Mouse (Mus musculus) left cerebral cortex, postnatal 25 days (tissue): ENCODE results near the gene Gm26566. TPM values are rescaled to one million over a fixed set of nuclear protein-coding genes. Genes with fewer than 3 reads are reported as not detected.
A peak's percentile ranks its signal among the peaks of the same experiment; 100 is the strongest.
"Not testable (repeated sequence)": the region's sequence is repeated elsewhere in the genome, so short reads cannot be mapped to it uniquely, and the experiment has no call there.

Source experiments
- DNase-seq, 2 experiments: peaks; one replicate each; pipeline ENCODE4 v3.0.0; 2022; ENCODE audit warnings: low spot score in 2 of 2, mixed read lengths in 1 of 2
- intact Hi-C: fragments of 180-260 bp; cut with DNase I; formaldehyde crosslinking; loops from one replicate; pipeline ENCODE4 v1.15.1; 2025
- total RNA-seq, 2 experiments: library from RNA; stranded (reverse); gene quantifications; 2 replicates each; pipeline ENCODE4 v1.2.3; 2021

Gene Gm26566
- total RNA-seq, 2 experiments from 2014 or later, result 1.2 to 1.4 TPM

GRCm38 (mm10) chr4:88726727-88727126 is 5.1 kb downstream of the Gm26566 start:
- no peak for DNase-seq
- intact Hi-C loops, result loop anchor here (2.0 kb wide), 1 partner anchor 30 kb away; no protein-coding TSS in a partner anchor

GRCm38 (mm10) chr4:88727324-88727723 is 5.7 kb downstream of the Gm26566 start:
- intact Hi-C loops, result loop anchor here (2.0 kb wide), 1 partner anchor 31 kb away; no protein-coding TSS in a partner anchor
- DNase-seq, result no peak

- DNase-seq, result peak in 1 of 2 experiments; percentile 38
- intact Hi-C loops, result no loop called here
These were observed 16.9 kb downstream of the Gm26566 start for GRCm38 (mm10) chr4:88738480-88738879.

- DNase-seq, result no peak
- intact Hi-C loops, result no loop called here
These were observed 17.4 kb downstream of the Gm26566 start for GRCm38 (mm10) chr4:88739036-88739435.

- intact Hi-C loops, result no loop called here
- no peak for DNase-seq
These were observed 19.8 kb downstream of the Gm26566 start for GRCm38 (mm10) chr4:88741426-88741825.

- DNase-seq, result no peak
- intact Hi-C loops, result no loop called here
These were observed 21.3 kb downstream of the Gm26566 start for GRCm38 (mm10) chr4:88742771-88743371.

- intact Hi-C loops, result no loop called here
- no peak for DNase-seq
These were observed 22.6 kb downstream of the Gm26566 start for GRCm38 (mm10) chr4:88744207-88744606.

GRCm38 (mm10) chr4:88749926-88750325 is 28.3 kb downstream of the Gm26566 start:
- intact Hi-C loops, result loop anchor here (5.0 kb wide), 1 partner anchor 62 kb away; no protein-coding TSS in a partner anchor
- DNase-seq, result no peak

- peak; percentile 63 to 67 for DNase-seq
- intact Hi-C loops, result not testable (repeated sequence)
These were observed 33.3 kb downstream of the Gm26566 start, which contains the start of gene Gm13271 for GRCm38 (mm10) chr4:88754818-88755340. Gene Gm13271, plus strand, starts transcription at chr4:88754868.

GRCm38 (mm10) chr4:88756581-88757513 is 35.2 kb downstream of the Gm26566 start:
- DNase-seq, intact Hi-C loops: not testable (repeated sequence)

GRCm38 (mm10) chr4:88757628-88758031 is 36.0 kb downstream of the Gm26566 start:
- intact Hi-C loops, result not testable (repeated sequence)

GRCm38 (mm10) chr4:88758751-88759150 is 37.1 kb downstream of the Gm26566 start:
- intact Hi-C loops, DNase-seq: not testable (repeated sequence)

More at GRCm38 (mm10) chr4:88757628-88758031, 36.0 kb downstream of the Gm26566 start:
- peak; percentile 88 to 92 for DNase-seq

- peak in 1 of 2 experiments; percentile 32 for DNase-seq
- intact Hi-C loops, result not testable (repeated sequence)
These were observed 38.1 kb downstream of the Gm26566 start, which contains the start of gene Gm13283 for GRCm38 (mm10) chr4:88759610-88760268. Gene Gm13283, plus strand, starts transcription at chr4:88760119.

GRCm38 (mm10) chr4:88760431-88760830 is 38.8 kb downstream of the Gm26566 start:
- DNase-seq, result peak; percentile 37 to 46
- intact Hi-C loops, result not testable (repeated sequence)

- intact Hi-C loops, result not testable (repeated sequence)
- DNase-seq, result peak; percentile 63 to 67
These were observed 40.2 kb downstream of the Gm26566 start for GRCm38 (mm10) chr4:88761776-88762175.

GRCm38 (mm10) chr4:88762341-88762740 is 40.7 kb downstream of the Gm26566 start:
- DNase-seq, result peak in 1 of 2 experiments; percentile 14
- intact Hi-C loops, result not testable (repeated sequence)

GRCm38 (mm10) chr4:88763384-88764018 is 41.9 kb downstream of the Gm26566 start:
- DNase-seq, result peak; percentile 19 to 30
- intact Hi-C loops, result not testable (repeated sequence)
